Mouse (Mus musculus) G1E (cell line): Measurements from ENCODE around the gene Lmf1.

Experiments
- CTCF ChIP-seq: IDR thresholded peaks from 2 replicates; pipeline ENCODE4 v1.5.1; 2012; ENCODE audit warnings: low read depth, low read length, inconsistent platforms, mixed read lengths
- GATA1 ChIP-seq: IDR thresholded peaks from 2 replicates; pipeline ENCODE4 v1.6.1; 2012; ENCODE audit warnings: borderline replicate concordance, low read length, inconsistent platforms, mixed read lengths

GRCm38 (mm10) chr17:25614723-25615510 lies 36.0 kb downstream of the Lmf1 start:
- TF ChIP-seq GATA1 (no peak), CTCF (no peak)
